Mouse (Mus musculus) midbrain, embryonic 11.5 days (tissue): ENCODE results near the gene Fam43b. TPM values are rescaled to one million over a fixed set of nuclear protein-coding genes. Genes with fewer than 3 reads are reported as not detected.

Source experiments
- ATAC-seq: fragments of 200-750 bp; cut with Nextera tagmentation; 2 replicates; pipeline ENCODE4 v1.8.0; 2017; ENCODE audit warnings: moderate TSS enrichment, moderate library complexity; ENCODE audit not compliant: low FRiP score
- DNase-seq: peaks from one replicate; pipeline ENCODE4 v3.0.0; 2015; ENCODE audit warnings: low spot score; ENCODE audit errors: missing footprints
- H3K27ac ChIP-seq: fragments of 300-500 bp; sonication (generic); 2 replicates; pipeline ENCODE4 v1.5.1; 2014; ENCODE audit warnings: low read depth, low read length
- H3K27me3 ChIP-seq: fragments of 300-500 bp; sonication (generic); 2 replicates; pipeline ENCODE4 v1.6.1; 2014; ENCODE audit warnings: mild to moderate bottlenecking, low read length, moderate library complexity, mixed read lengths; ENCODE audit not compliant: control insufficient read depth, insufficient read depth
- H3K36me3 ChIP-seq: fragments of 300-500 bp; sonication (generic); 2 replicates; pipeline ENCODE4 v1.6.1; 2014; ENCODE audit warnings: mild to moderate bottlenecking, low read length, moderate library complexity, mixed read lengths; ENCODE audit not compliant: control insufficient read depth, insufficient read depth
- H3K4me1 ChIP-seq: fragments of 300-500 bp; sonication (generic); 2 replicates; pipeline ENCODE4 v1.6.1; 2014; ENCODE audit warnings: low read length; ENCODE audit not compliant: control insufficient read depth, insufficient read depth
- H3K4me2 ChIP-seq: fragments of 300-500 bp; sonication (generic); 2 replicates; pipeline ENCODE4 v1.6.1; 2014; ENCODE audit warnings: mild to moderate bottlenecking, moderate library complexity
- H3K4me3 ChIP-seq: fragments of 300-500 bp; sonication (generic); 2 replicates; pipeline ENCODE4 v1.5.1; 2014; ENCODE audit warnings: low read depth, low read length
- H3K9ac ChIP-seq: fragments of 300-500 bp; sonication (generic); 2 replicates; pipeline ENCODE4 v1.6.1; 2014; ENCODE audit warnings: low read length
- H3K9me3 ChIP-seq: fragments of 300-500 bp; sonication (generic); 2 replicates; pipeline ENCODE4 v1.6.1; 2016; ENCODE audit warnings: low read length; ENCODE audit not compliant: control insufficient read depth
- WGBS: fragments of 180-500 bp; shearing (Covaris S2); extraction: QIAGEN DNeasy Blood & Tissue Kit; methylation state at CpG from one replicate; pipeline ENCODE4 v1.1.7; 2014; 5-methylcytosine and 5-hydroxymethylcytosine counted together
- polyA plus RNA-seq: library from polyadenylated mRNA; unstranded; fragments of >200 nt; fragmentation: Nextera tagmentation; extraction: Ambion mirVana; gene quantifications from 2 replicates; pipeline ENCODE4 v1.2.1, GENCODE M21; 2014

Fam43b gene
- polyA plus RNA-seq, 1 experiment from 2014 or later = 0.14 TPM

DNA sequence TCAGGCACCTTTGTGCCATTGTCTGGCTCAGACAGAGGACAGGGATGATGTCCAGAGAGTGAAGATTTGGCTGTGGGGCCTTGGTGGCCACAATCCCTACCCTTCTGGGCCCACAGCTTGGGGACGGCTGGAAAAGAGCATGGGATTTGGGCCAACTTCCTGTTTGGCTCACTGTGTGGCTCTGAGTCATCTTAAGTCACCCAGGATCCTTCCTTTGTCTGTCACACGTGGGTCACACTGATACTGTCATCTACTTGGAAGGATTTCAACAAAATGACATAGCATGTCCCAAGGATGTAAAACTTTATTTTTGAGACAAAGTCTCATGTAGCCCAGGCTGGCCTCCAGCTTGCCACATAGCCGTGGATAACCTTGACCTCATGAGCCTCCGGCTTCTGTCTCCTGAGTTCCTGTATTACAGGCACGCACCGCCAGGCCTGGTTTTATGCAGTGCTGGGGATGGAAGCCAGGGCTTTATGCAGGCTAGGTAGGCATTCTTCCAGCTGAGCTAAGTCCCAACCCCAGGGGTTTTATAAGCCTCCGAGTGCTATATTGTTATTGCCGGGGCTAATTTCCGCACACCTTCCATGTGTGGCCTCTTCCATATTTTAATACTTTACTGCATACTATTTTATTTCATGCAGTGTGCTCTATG, 51.3 kb downstream of the Fam43b start:
- Histone ChIP-seq H3K27me3 (no peaks in the 10 kb centered on the region), H3K36me3 (no peaks in the 10 kb centered on the region), H3K9ac (no peak overlapping the region), H3K9me3 (no peaks in the 10 kb centered on the region), H3K4me2 (no peak overlapping the region), H3K4me3 (no peak overlapping the region), H3K4me1 (no peaks in the 10 kb centered on the region), H3K27ac (no peak overlapping the region)
- ATAC-seq = no peak
- 84% methylated on average over 9 of the region's 9 CpGs for WGBS
- DNase-seq = no peak

Other genes with a start within 250 kb of the Fam43b start
- gene Hp1bp3, start 180.2 kb downstream of the Fam43b start, polyA plus RNA-seq = 182 and 198 TPM in 2 replicates
- gene Sh2d5, start 146.1 kb downstream of the Fam43b start, polyA plus RNA-seq = 0.94 TPM in 2 replicates
- gene Kif17, start 146.1 kb downstream of the Fam43b start, polyA plus RNA-seq = 0.44 and 0.48 TPM in 2 replicates
- 209 and 219 TPM in 2 replicates for gene Ddost, start 91.8 kb downstream of the Fam43b start, polyA plus RNA-seq
- gene Pink1, start 70.2 kb downstream of the Fam43b start, polyA plus RNA-seq = 21.6 and 22.4 TPM in 2 replicates
- gene Cda, start 28.5 kb downstream of the Fam43b start, polyA plus RNA-seq = 1.7 and 2.0 TPM in 2 replicates
- gene Mul1, start 38.1 kb upstream of the Fam43b start, polyA plus RNA-seq = 17.9 and 18.5 TPM in 2 replicates
- 6.0 and 6.1 TPM in 2 replicates for gene Camk2n1, start 57.8 kb upstream of the Fam43b start, polyA plus RNA-seq
- 0.15 and 0.28 TPM in 2 replicates for gene Vwa5b1, start 239.4 kb upstream of the Fam43b start, polyA plus RNA-seq